Mouse (Mus musculus) CD4-positive, CD25-positive, alpha-beta regulatory T cell, adult 2 months (primary cell): Measurements from ENCODE around the gene Cryba1.
A peak's percentile ranks its signal among the peaks of the same experiment; 100 is the strongest.

Experiments used
- DNase-seq: peaks from one replicate; pipeline ENCODE4 v3.0.0-alpha.2; 2012; ENCODE audit warnings: low read depth, low spot score

Gene Cryba1

GRCm38 (mm10) chr11:77719055-77719454, 6.0 kb downstream of the Cryba1 start:
- DNase-seq, result no peak

- DNase-seq, result no peak
Measured at GRCm38 (mm10) chr11:77713736-77714135, 11.3 kb downstream of the Cryba1 start.

- DNase-seq, result no peak
Measured at GRCm38 (mm10) chr11:77709039-77709438, 16.0 kb downstream of the Cryba1 start.

- DNase-seq, result no peak
Measured at GRCm38 (mm10) chr11:77705920-77706319, 19.2 kb downstream of the Cryba1 start.

- DNase-seq, result no peak
Measured at GRCm38 (mm10) chr11:77697232-77697631, 27.9 kb downstream of the Cryba1 start.

- DNase-seq, result no peak
Measured at GRCm38 (mm10) chr11:77693026-77693425, 32.1 kb downstream of the Cryba1 start.

- no peak for DNase-seq
Measured at GRCm38 (mm10) chr11:77687541-77688131, 37.4 kb downstream of the Cryba1 start.

GRCm38 (mm10) chr11:77686841-77687540, 38.1 kb downstream of the Cryba1 start:
- peak; percentile 77 for DNase-seq

GRCm38 (mm10) chr11:77686346-77686840, 38.7 kb downstream of the Cryba1 start:
- no peak for DNase-seq

GRCm38 (mm10) chr11:77685383-77686265, 39.5 kb downstream of the Cryba1 start, which contains the start of gene Nufip2:
Gene Nufip2 (plus strand): TSS chr11:77686155.
- peak; percentile 99 for DNase-seq

- DNase-seq, result no peak
Measured at GRCm38 (mm10) chr11:77684896-77685295, 40.2 kb downstream of the Cryba1 start.

GRCm38 (mm10) chr11:77680018-77680417, 45.1 kb downstream of the Cryba1 start:
- no peak for DNase-seq

GRCm38 (mm10) chr11:77673428-77673991, 51.6 kb downstream of the Cryba1 start:
- DNase-seq, result peak; percentile 48

GRCm38 (mm10) chr11:77672746-77673145, 52.3 kb downstream of the Cryba1 start:
- no peak for DNase-seq
